Mouse (Mus musculus) common myeloid progenitor, adult 5-6 weeks (primary cell): ENCODE data around the gene Dnmt3a. TPM values are rescaled to one million over a fixed set of nuclear protein-coding genes. Genes with fewer than 3 reads are reported as not detected.

Experiments used
- ATAC-seq: replicated peaks from 2 replicates; pipeline ENCODE4 v1.8.0; 2016; ENCODE audit warnings: low read depth, mild to moderate bottlenecking, moderate TSS enrichment, inconsistent platforms; ENCODE audit not compliant: poor library complexity, severe bottlenecking
- total RNA-seq: library from RNA; stranded (forward); fragments of 200-1000, 187-1606 nt; gene quantifications from 2 replicates; pipeline ENCODE4 v1.2.3, GENCODE M21; 2017

Dnmt3a gene
- total RNA-seq, 1 experiment from 2014 or later: 24.7 TPM

DNA sequence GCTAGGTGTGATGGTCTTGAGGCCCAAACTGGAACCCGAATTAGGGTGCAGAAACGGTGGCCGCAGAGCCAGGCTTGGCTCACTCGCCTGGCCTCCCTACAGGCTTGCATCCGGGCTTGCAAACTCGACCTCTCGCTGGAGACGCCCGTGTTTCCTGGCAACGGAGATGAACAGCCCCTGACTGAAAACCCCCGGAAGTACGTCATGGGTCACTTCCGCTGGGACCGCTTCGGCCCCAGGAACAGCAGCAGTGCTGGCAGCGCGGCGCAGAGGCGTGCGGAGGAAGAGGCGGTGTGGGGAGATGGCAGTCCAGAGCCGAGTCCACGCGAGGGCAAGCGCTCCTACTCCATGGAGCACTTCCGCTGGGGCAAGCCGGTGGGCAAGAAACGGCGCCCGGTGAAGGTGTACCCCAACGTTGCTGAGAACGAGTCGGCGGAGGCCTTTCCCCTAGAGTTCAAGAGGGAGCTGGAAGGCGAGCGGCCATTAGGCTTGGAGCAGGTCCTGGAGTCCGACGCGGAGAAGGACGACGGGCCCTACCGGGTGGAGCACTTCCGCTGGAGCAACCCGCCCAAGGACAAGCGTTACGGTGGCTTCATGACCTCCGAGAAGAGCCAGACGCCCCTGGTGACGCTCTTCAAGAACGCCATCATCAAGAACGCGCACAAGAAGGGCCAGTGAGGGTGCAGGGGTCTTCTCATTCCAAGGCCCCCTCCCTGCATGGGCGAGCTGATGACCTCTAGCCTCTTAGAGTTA is 154.2 kb downstream of the Dnmt3a start:
- peak; percentile 94 for ATAC-seq

DNA sequence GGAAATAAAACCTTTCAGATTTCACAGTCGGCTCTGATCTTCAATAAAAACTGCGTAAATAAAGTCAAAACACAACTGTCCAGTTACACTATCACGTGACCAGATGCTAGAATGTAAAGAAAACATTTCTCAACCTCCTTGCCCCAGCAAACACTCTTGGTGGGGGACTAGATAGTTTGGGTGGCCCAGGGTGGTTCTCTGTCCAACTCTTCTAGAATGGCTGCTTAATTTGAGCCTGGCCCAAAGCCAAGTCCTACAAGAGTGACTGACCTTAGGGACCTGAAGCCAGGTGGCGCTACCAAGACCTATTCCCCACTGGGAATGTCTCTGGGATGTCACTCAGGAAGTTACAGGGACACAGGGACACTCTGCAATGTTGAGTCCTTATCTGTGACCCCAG is 154.7 kb downstream of the Dnmt3a start:
- ATAC-seq: no peak

Other genes with a start within 250 kb of the Dnmt3a start
- gene Dtnb, start 233.6 kb upstream of the Dnmt3a start, total RNA-seq: 33.6 and 39.0 TPM in 2 replicates
- 1.7 TPM in 1 of 2 replicates, not detected in the other for gene Pomc, start 148.9 kb downstream of the Dnmt3a start, total RNA-seq
- gene Efr3b, start 232.9 kb downstream of the Dnmt3a start, total RNA-seq: 1.3 and 1.4 TPM in 2 replicates